Mouse (Mus musculus) E14TG2a.4 (cell line): ENCODE measurements at regions not wholly inside any gene's neighbourhood (a gene's known extent, or its start where the extent isn't known, plus 50 kb on each side); places are given as distances from the start of the nearest gene placed in this dataset.

ENCODE experiments used
- H3K27me3 ChIP-seq: 2 replicates; pipeline ENCODE4 v1.6.1; 2014; ENCODE audit warnings: low read length, control low read depth; ENCODE audit not compliant: insufficient read depth
- H3K36me3 ChIP-seq: 2 replicates; pipeline ENCODE4 v1.6.1; 2014; ENCODE audit warnings: low read length, control low read depth; ENCODE audit not compliant: insufficient read depth
- H3K4me1 ChIP-seq: replicated peaks from 2 replicates; pipeline ENCODE4 v1.6.1; 2014; ENCODE audit warnings: low read depth, low read length, control low read depth
- H3K4me3 ChIP-seq: replicated peaks from 2 replicates; pipeline ENCODE4 v1.5.1; 2014; ENCODE audit warnings: mild to moderate bottlenecking, low read length
- H3K9me3 ChIP-seq: 2 replicates; pipeline ENCODE4 v1.6.1; 2014; ENCODE audit warnings: low read length, control low read depth
- CTCF ChIP-seq: conservative IDR thresholded peaks from 2 replicates; pipeline ENCODE4 v1.5.1; 2014; ENCODE audit warnings: low read length
- NANOG ChIP-seq: IDR thresholded peaks from 2 replicates; pipeline ENCODE4 v1.6.1; 2014; ENCODE audit warnings: borderline replicate concordance, low read length, mixed read lengths
- POU5F1 ChIP-seq: IDR thresholded peaks from 2 replicates; pipeline ENCODE4 v1.6.1; 2014; ENCODE audit warnings: low read length, borderline replicate concordance

DNA sequence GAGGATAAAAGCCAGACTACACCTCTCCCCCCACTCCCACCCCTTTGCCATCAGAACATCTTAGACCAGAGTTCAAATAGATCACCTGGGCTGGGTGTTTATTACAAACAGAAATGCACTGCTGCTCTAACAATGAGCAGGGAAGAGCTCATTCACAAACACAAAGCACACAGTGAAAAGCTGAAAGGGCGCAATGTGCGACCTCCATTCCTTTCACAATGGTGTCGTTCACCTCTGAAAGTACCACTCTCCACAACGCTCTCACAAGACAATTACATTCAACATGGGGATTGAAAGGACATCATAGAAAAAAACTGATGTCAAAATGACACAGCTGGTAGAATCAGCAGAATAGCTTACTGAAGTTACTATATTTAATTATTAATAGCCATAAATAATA lies 426.8 kb downstream of the Fat4 start:
- TF ChIP-seq CTCF = no peak
- peak; percentile 96 for TF ChIP-seq NANOG

GRCm38 (mm10) chr3:39320851-39321250 lies 434.1 kb downstream of the Fat4 start:
- Histone ChIP-seq H3K27me3 (no peaks in the 10 kb centered on the region), H3K36me3 (no peaks in the 10 kb centered on the region), H3K9me3 (no peaks in the 10 kb centered on the region), H3K4me1 (peaks cover 12% of the 10 kb centered on the region; the same call in 1 of the 2 replicates), H3K4me3 (no peak overlapping the region)
- TF ChIP-seq CTCF (no peak), POU5F1 (no peak), NANOG (no peak)

More for the DNA sequence above, 426.8 kb downstream of the Fat4 start:
- no peaks in the 10 kb centered on the region for H3K27me3 ChIP-seq
- no peak overlapping the region for H3K4me3 ChIP-seq
- no peaks in the 10 kb centered on the region for H3K36me3 ChIP-seq
- H3K4me1 ChIP-seq = peaks cover 1% of the 10 kb centered on the region; the same call in 1 of the 2 replicates
- no peaks in the 10 kb centered on the region for H3K9me3 ChIP-seq

- Histone ChIP-seq H3K4me1 (peaks cover 12% of the 10 kb centered on the region; the same call in 1 of the 2 replicates), H3K4me3 (no peak overlapping the region), H3K9me3 (no peaks in the 10 kb centered on the region), H3K36me3 (no peaks in the 10 kb centered on the region), H3K27me3 (no peaks in the 10 kb centered on the region)
- TF ChIP-seq POU5F1 (no peak), NANOG (no peak), CTCF (no peak)
Observed at GRCm38 (mm10) chr3:39322225-39322624, 435.5 kb downstream of the Fat4 start.

- Histone ChIP-seq H3K9me3 (no peaks in the 10 kb centered on the region), H3K4me3 (no peak overlapping the region), H3K4me1 (peaks cover 27% of the 10 kb centered on the region), H3K36me3 (no peaks in the 10 kb centered on the region), H3K27me3 (no peaks in the 10 kb centered on the region)
- TF ChIP-seq CTCF (no peak), NANOG (no peak), POU5F1 (no peak)
Observed at GRCm38 (mm10) chr3:39335612-39336230, 449.0 kb downstream of the Fat4 start.

GRCm38 (mm10) chr3:39341161-39341687 lies 454.5 kb downstream of the Fat4 start:
- TF ChIP-seq CTCF (no peak), POU5F1 (no peak), NANOG (no peak)
- Histone ChIP-seq H3K9me3 (no peaks in the 10 kb centered on the region), H3K27me3 (no peaks in the 10 kb centered on the region), H3K4me1 (no peaks in the 10 kb centered on the region), H3K4me3 (no peak overlapping the region), H3K36me3 (no peaks in the 10 kb centered on the region)

GRCm38 (mm10) chr3:39344078-39344477 lies 457.3 kb downstream of the Fat4 start:
- Histone ChIP-seq H3K4me3 (no peak overlapping the region), H3K9me3 (no peaks in the 10 kb centered on the region), H3K27me3 (no peaks in the 10 kb centered on the region), H3K36me3 (no peaks in the 10 kb centered on the region), H3K4me1 (no peaks in the 10 kb centered on the region)
- TF ChIP-seq NANOG (no peak), CTCF (no peak), POU5F1 (no peak)

- TF ChIP-seq CTCF (no peak), POU5F1 (no peak), NANOG (no peak)
- H3K27me3 ChIP-seq = no peaks in the 10 kb centered on the region
- H3K4me1 ChIP-seq = no peaks in the 10 kb centered on the region
- no peak overlapping the region for H3K4me3 ChIP-seq
- H3K9me3 ChIP-seq = no peaks in the 10 kb centered on the region
- H3K36me3 ChIP-seq = no peaks in the 10 kb centered on the region
Observed at GRCm38 (mm10) chr3:39347578-39347977, 460.8 kb downstream of the Fat4 start.

DNA sequence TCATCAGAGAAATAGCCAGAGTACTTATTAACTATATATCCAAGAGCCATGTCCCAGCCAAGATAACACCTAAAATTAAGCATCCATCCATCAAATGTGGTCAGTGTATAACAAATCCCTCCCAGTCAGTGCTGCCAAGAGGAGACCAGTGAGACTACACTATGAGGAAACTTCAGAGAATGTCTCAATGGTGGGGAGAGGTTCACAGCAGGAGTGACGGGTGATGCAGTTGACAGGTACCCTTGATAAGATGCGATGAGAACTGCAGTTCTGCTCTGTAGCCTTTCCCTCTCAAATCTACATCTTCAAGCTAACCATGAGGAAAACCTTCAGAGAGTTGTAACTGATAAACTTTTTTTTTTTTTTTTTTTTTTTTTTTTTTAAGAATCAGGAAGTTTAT lies 470.3 kb downstream of the Fat4 start:
- H3K36me3 ChIP-seq = no peaks in the 10 kb centered on the region
- H3K27me3 ChIP-seq = no peaks in the 10 kb centered on the region
- H3K9me3 ChIP-seq = no peaks in the 10 kb centered on the region
- no peak for TF ChIP-seq CTCF
- no peak for TF ChIP-seq POU5F1
- no peak for TF ChIP-seq NANOG
- H3K4me1 ChIP-seq = no peaks in the 10 kb centered on the region
- H3K4me3 ChIP-seq = no peak overlapping the region

DNA sequence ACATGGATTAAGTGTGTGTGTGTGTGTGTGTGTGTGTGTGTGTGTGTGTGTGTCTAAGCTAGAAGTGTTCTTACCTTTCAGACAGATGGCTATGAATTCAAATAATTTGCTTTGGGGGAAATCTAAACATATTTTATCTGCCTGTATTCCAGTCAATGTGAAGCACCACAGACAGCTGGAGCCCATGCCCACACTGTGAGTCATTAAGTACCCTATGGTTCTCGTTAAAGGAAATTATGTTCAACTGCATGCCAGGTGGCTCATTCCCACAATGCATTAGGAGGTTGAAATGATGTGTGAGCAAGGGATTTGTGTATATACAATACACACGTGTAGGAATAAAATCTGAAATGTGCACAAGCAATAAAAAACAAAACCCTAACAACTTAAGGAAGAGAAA lies 473.5 kb downstream of the Fat4 start:
- no peak for TF ChIP-seq CTCF
- no peak for TF ChIP-seq NANOG
- TF ChIP-seq POU5F1 = no peak
- H3K9me3 ChIP-seq = no peaks in the 10 kb centered on the region
- H3K4me1 ChIP-seq = no peaks in the 10 kb centered on the region
- no peaks in the 10 kb centered on the region for H3K27me3 ChIP-seq
- no peaks in the 10 kb centered on the region for H3K36me3 ChIP-seq
- no peak overlapping the region for H3K4me3 ChIP-seq

DNA sequence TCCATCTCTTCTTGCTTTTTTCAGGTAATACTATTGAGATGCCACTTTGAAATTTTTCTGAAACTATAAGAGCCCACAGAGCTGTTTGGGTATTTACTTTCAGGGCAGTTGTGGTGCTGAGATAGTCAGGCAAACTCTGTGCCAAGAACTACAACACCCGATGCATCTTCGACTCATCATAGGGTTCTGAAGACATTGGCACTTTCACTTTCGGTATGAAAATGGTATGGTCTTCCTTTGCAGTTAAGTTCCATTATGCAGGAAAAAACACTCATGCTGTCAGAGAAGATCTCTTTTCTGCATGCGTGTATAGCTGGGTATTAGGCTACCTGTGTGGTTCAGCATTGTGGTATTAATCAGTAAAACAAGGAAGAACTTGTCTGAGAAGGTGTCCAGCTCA lies 484.2 kb downstream of the Fat4 start:
- Histone ChIP-seq H3K27me3 (no peaks in the 10 kb centered on the region), H3K4me1 (no peaks in the 10 kb centered on the region), H3K9me3 (no peaks in the 10 kb centered on the region), H3K4me3 (no peak overlapping the region), H3K36me3 (no peaks in the 10 kb centered on the region)
- TF ChIP-seq POU5F1 (no peak), CTCF (no peak), NANOG (no peak)
